Mouse (Mus musculus) frontal cortex, adult 2 months (tissue): ENCODE results near the gene Sncg. TPM values are rescaled to one million over a fixed set of nuclear protein-coding genes. Genes with fewer than 3 reads are reported as not detected.

Source experiments
- DNase-seq, 2 experiments: peaks; one replicate each; pipeline ENCODE4 v3.0.0; 2022; ENCODE audit warnings: low spot score in 1 of 2; ENCODE audit errors: extremely low spot score in 1 of 2
- polyA plus RNA-seq: library from polyadenylated mRNA; depleted of rRNA; stranded (reverse); fragments of >200 nt; gene quantifications from 2 replicates; pipeline ENCODE4 v1.2.3, GENCODE M21; 2012; rRNA removed

The Sncg gene
- polyA plus RNA-seq, 1 experiment: 10.5 TPM

- no peak for DNase-seq
Observed at GRCm38 (mm10) chr14:34345771-34346566, 28.6 kb downstream of the Sncg start.

DNA sequence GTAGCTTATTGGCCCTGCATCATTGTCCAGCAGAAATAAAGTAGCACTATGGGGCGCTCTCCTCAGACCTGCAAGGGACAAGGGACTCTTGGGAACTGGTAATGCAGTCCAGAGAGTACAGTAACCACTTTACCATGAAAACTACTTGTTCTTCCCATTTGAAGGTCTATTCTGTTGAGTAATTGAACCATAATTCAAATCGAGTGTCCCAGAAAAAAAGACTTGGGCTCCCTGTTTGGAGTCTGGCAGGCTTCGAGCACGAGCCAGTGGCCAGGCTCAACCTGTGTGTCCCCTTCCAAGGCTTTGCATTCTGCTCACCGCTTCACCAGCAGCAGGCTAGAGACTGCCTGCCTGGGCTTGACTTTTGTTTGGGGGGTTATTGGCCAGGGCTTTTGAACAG, 30.2 kb downstream of the Sncg start:
- no peak for DNase-seq

DNA sequence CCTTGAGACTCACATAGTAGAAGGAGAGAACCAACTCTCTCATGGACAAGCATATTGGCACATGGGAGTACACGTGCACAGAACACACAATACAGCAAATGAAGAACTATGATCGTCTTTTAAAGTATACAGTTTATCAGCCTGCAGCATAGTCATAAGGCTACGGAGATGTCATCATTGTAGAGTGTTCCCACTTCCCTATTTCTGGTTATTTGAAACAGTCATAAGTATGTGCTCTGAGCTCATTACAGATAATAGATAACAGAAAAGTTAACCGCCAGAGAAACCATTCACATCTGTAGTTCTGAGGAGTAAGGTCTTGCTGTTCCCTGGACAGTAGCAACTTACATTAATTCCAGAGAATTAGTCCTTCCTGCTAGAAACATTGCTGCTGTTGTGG, 31.5 kb downstream of the Sncg start:
- DNase-seq: no peak

DNA sequence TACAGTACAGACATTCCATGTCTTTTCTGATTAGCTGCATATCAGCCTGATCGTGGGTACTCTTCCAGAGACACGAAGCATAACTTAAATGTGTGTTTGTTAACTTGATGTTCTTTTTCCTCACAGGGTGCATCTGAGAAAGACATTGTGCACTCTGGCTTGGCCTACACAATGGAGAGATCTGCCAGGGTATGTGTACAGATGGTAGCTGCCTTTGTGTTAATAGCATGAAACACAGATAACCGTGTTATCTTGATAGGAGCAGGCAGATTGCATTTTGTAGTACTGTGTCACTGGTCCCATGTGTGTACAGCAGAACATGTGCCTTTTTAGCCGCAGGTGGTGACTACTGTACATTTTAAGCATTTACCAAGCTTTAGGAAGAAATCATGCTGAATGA, 32.6 kb downstream of the Sncg start:
- DNase-seq: no peak

DNA sequence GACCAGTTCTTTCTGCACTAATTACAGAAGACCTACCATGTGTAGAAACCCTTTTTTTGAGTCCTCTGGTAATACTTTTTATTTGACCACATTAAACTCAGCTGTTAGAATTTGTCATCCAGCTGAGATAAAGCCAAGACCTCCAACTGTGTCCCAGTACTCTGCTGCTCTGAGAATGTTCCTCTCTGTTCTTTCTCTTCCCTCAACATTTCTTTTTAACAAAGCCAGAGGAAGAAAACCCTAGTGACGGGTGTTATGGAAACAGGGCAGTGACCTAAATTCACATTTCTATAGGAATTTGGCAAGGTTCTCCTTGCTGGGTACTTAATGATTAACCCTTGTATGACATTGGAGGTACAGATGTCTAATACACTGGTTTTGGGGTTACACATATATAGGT, 35.1 kb downstream of the Sncg start:
- DNase-seq: peak in 1 of 2 experiments; percentile 25

DNA sequence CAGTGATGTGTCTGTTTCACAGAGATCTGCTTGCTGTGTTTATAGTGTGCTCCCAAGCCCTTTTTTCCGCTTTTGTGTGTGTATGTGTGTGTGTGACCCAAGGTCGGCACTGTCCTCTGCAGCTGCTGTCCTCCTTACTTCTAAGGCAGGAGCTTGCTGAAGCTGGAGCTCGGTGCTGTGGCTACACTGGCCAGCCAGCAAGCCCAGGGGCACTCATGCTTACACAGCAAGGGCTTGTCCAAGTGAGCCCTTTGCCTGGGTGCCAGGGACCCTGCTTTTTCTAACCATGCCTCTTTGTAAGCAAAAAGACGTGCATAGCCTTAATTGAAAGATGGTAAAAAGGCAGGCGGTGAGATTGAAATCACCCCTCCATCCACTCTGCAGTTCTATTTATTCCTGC, 42.1 kb downstream of the Sncg start:
- DNase-seq: peak; percentile 52 to 57

DNA sequence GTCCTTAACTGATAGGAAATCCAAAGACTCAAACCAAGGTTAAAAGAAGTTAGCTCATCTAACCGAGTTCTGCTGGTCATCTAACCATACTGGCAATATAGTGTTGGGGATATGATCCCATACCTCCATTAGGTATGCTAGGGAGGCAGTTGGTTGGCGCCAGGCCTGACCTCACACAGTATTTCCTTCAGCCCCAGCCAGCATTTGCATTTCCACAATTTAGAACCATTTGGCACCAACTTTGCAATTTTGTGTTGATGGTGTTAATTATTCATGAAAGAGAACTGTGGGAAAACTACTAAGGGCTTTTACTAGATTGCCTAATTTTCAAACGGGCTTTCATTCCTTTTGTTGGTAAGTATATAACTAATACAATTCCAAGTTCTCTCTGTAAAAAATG, 42.7 kb downstream of the Sncg start:
- DNase-seq: peak in 1 of 2 experiments; percentile 56

DNA sequence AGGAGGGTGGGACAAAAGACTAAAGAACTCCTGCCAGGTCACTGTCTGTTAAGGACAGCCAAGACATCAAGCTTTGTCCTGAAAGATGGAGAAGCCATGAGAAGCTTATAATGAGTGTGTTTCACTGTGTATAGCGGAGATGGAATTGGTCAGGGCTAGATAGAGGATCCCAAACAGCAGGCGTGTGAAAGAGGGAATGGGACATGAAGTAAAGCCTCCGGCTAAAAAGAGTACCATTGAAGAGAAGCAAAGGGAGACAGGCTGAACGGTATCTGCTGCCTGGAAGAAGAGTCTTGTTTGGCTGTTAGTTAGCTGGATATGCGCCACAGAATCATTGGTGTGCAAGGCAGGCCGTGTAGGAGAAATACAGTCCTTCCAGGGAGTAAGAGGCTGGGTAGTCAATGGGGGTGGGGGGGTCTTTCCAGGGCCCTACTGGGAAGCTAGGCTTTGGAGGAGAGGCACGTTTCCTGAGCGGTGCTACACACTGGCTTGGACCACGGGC, 43.9 kb downstream of the Sncg start:
- DNase-seq: no peak

- no peak for DNase-seq
Observed at GRCm38 (mm10) chr14:34327618-34328017, 47.0 kb downstream of the Sncg start.

DNA sequence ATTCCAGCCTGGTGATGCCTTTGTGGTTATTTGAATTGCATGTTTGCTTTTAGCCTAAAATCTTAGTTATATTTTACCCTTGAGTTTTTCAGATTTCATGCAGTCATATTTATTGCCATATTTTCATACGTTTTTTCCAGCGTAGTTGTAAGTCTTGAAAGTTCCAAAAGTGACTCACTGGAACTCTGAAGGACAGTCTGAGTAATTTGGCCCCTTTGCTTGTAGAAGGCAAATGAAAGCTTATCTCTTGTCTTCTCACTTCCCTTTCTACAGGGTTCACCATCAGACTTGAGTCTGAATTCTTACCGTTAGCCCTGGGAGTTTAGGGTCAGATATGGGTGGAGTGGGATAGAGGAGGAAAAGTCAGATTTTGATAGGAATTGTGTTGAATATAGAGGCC, 48.0 kb downstream of the Sncg start:
- DNase-seq: no peak

DNA sequence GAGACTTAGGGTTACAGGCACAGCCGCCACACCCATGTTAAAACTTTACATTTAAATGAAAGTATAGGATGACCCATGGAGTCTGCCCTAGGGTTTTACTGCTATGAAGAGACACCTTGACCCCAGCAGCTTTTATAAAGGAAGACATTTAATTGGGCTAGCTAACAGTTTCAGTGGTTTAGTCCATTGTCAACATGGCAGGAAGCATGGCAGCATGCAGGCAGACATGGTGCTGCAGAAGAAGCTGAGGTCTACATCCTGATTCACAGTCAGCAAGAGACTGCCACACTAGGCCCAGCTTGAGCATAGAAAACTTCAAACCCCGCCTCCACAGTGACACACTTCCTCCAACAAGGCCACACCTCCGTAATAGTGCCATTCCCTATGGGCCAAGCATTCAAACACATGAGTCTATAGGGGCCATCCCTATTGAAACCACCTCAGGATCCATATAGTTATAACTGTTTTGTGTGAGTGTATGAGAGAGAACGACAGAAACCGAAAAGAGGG, 51.0 kb downstream of the Sncg start:
- DNase-seq: no peak

Other genes with a start within 250 kb of the Sncg start
- not detected in 2 replicates for gene Npy4r, start 222.3 kb downstream of the Sncg start, polyA plus RNA-seq
- 1.1 and 1.2 TPM in 2 replicates for gene Gprin2, start 173.1 kb downstream of the Sncg start, polyA plus RNA-seq
- gene Syt15, start 155.2 kb downstream of the Sncg start, polyA plus RNA-seq: 1.1 and 1.3 TPM in 2 replicates
- gene Shld2, start 64.3 kb downstream of the Sncg start, polyA plus RNA-seq: 3.8 and 4.7 TPM in 2 replicates
- 174 and 196 TPM in 2 replicates for gene Glud1, start 64.1 kb downstream of the Sncg start, polyA plus RNA-seq
- gene Fam25c, start 19.4 kb downstream of the Sncg start, polyA plus RNA-seq: not detected in 2 replicates
- 2.9 and 3.2 TPM in 2 replicates for gene Mmrn2, start 676 bp upstream of the Sncg start, polyA plus RNA-seq
- gene Bmpr1a, start 128.6 kb upstream of the Sncg start, polyA plus RNA-seq: 23.8 and 28.0 TPM in 2 replicates
- not detected in 2 replicates for gene 9230112D13Rik, start 148.0 kb upstream of the Sncg start, polyA plus RNA-seq
- 4.9 and 5.0 TPM in 2 replicates for gene Ldb3, start 213.9 kb upstream of the Sncg start, polyA plus RNA-seq
- 0.04 and 0.10 TPM in 2 replicates for gene Opn4, start 225.4 kb upstream of the Sncg start, polyA plus RNA-seq